Mouse (Mus musculus): ENCODE measurements around the gene Tbl2.

The Tbl2 gene

GRCm38 (mm10) chr5:135148715-135149052 lies 773 bp upstream of the Tbl2 start:
- DNase-seq (ENCODE audit: low read depth, low spot score), result no peak

GRCm38 (mm10) chr5:135149820-135150178 lies 342 bp downstream of the Tbl2 start:
- no peak for DNase-seq (ENCODE audit: low read depth, low spot score)

GRCm38 (mm10) chr5:135156496-135156895 lies 7.0 kb downstream of the Tbl2 start:
- DNase-seq (ENCODE audit: low read depth, low spot score), result no peak

GRCm38 (mm10) chr5:135161221-135161620 lies 11.8 kb downstream of the Tbl2 start:
- peak; percentile 57 for DNase-seq (ENCODE audit: low read depth, low spot score)

- DNase-seq (ENCODE audit: low read depth, low spot score), result no peak
Observed at GRCm38 (mm10) chr5:135161650-135162049, 12.2 kb downstream of the Tbl2 start.

GRCm38 (mm10) chr5:135162361-135162760 lies 12.9 kb downstream of the Tbl2 start:
- no peak for DNase-seq (ENCODE audit: low read depth, low spot score)

- no peak for DNase-seq (ENCODE audit: low read depth, low spot score)
Observed at GRCm38 (mm10) chr5:135162821-135163220, 13.4 kb downstream of the Tbl2 start.

- no peak for DNase-seq (ENCODE audit: low read depth, low spot score)
Observed at GRCm38 (mm10) chr5:135166909-135167308, 17.5 kb downstream of the Tbl2 start.

GRCm38 (mm10) chr5:135167469-135167868 lies 18.0 kb downstream of the Tbl2 start:
- DNase-seq (ENCODE audit: low read depth, low spot score), result no peak

GRCm38 (mm10) chr5:135168063-135169062 lies 18.9 kb downstream of the Tbl2 start, which contains the start of gene Bcl7b:
Gene Bcl7b (plus strand): TSS chr5:135168283.
- peak; percentile 96 for DNase-seq (ENCODE audit: low read depth, low spot score)

GRCm38 (mm10) chr5:135169479-135169878 lies 20.0 kb downstream of the Tbl2 start:
- no peak for DNase-seq (ENCODE audit: low read depth, low spot score)

GRCm38 (mm10) chr5:135171688-135172220 lies 22.3 kb downstream of the Tbl2 start:
- DNase-seq (ENCODE audit: low read depth, low spot score), result no peak

GRCm38 (mm10) chr5:135172986-135173385 lies 23.5 kb downstream of the Tbl2 start:
- DNase-seq (ENCODE audit: low read depth, low spot score), result no peak

GRCm38 (mm10) chr5:135175086-135175485 lies 25.6 kb downstream of the Tbl2 start:
- DNase-seq (ENCODE audit: low read depth, low spot score), result no peak

GRCm38 (mm10) chr5:135178523-135178922 lies 29.1 kb downstream of the Tbl2 start:
- no peak for DNase-seq (ENCODE audit: low read depth, low spot score)

- DNase-seq (ENCODE audit: low read depth, low spot score), result peak; percentile 80
Observed at GRCm38 (mm10) chr5:135178996-135179395, 29.5 kb downstream of the Tbl2 start.

GRCm38 (mm10) chr5:135179616-135180015 lies 30.2 kb downstream of the Tbl2 start:
- DNase-seq (ENCODE audit: low read depth, low spot score), result no peak

- no peak for DNase-seq (ENCODE audit: low read depth, low spot score)
Observed at GRCm38 (mm10) chr5:135180796-135181195, 31.3 kb downstream of the Tbl2 start.

- DNase-seq (ENCODE audit: low read depth, low spot score), result no peak
Observed at GRCm38 (mm10) chr5:135181776-135182175, 32.3 kb downstream of the Tbl2 start.

GRCm38 (mm10) chr5:135183131-135183861 lies 33.8 kb downstream of the Tbl2 start:
- peak; percentile 72 for DNase-seq (ENCODE audit: low read depth, low spot score)

- DNase-seq (ENCODE audit: low read depth, low spot score), result no peak
Observed at GRCm38 (mm10) chr5:135185016-135185415, 35.6 kb downstream of the Tbl2 start.

- DNase-seq (ENCODE audit: low read depth, low spot score), result no peak
Observed at GRCm38 (mm10) chr5:135185596-135185995, 36.1 kb downstream of the Tbl2 start.

Measured in telencephalon, adult 2 months (tissue).